Mouse (Mus musculus): ENCODE results near the gene Scgb1b10. TPM values are rescaled to one million over a fixed set of nuclear protein-coding genes. Genes with fewer than 3 reads are reported as not detected.
"Not testable (repeated sequence)": the region's sequence is repeated elsewhere in the genome, so short reads cannot be mapped to it uniquely, and the experiment has no call there.

Gene Scgb1b10
- not detected in 2 replicates for polyA plus RNA-seq (2014; fragmentation: Nextera tagmentation; extraction: Ambion mirVana)

GRCm38 (mm10) chr7:32100553-32100952 lies at the start of gene Scgb1b10:
Gene Scgb1b10, plus strand, starts transcription at chr7:32100853.
- H3K9ac ChIP-seq (ENCODE audit: low read length); ATAC-seq (replicated peaks; ENCODE audit: low FRiP score); H3K27me3 ChIP-seq (ENCODE audit: control insufficient read depth, insufficient read depth, low read length); DNase-seq (ENCODE audit: low spot score); H3K4me1 ChIP-seq (replicated peaks; ENCODE audit: control insufficient read depth, insufficient read depth, low read length); H3K36me3 ChIP-seq (ENCODE audit: control insufficient read depth, insufficient read depth, low read length); H3K27ac ChIP-seq (ENCODE audit: low read depth, low read length); H3K9me3 ChIP-seq (ENCODE audit: control insufficient read depth, low read length); H3K4me2 ChIP-seq (ENCODE audit: low read depth, low read length, severe bottlenecking); H3K4me3 ChIP-seq (ENCODE audit: low read depth, low read length): not testable (repeated sequence)

Other genes with a start within 250 kb of the Scgb1b10 start
- gene Scgb2b11, start 110.3 kb downstream of the Scgb1b10 start, polyA plus RNA-seq (2014; fragmentation: Nextera tagmentation; extraction: Ambion mirVana): not detected in 2 replicates
- gene Scgb1b11, start 122.0 kb downstream of the Scgb1b10 start, polyA plus RNA-seq (2014; fragmentation: Nextera tagmentation; extraction: Ambion mirVana): not detected in 2 replicates
- gene Scgb2b12, start 226.4 kb downstream of the Scgb1b10 start, polyA plus RNA-seq (2014; fragmentation: Nextera tagmentation; extraction: Ambion mirVana): not detected in 2 replicates
- not detected in 2 replicates for gene Scgb1b12, start 233.3 kb downstream of the Scgb1b10 start, polyA plus RNA-seq (2014; fragmentation: Nextera tagmentation; extraction: Ambion mirVana)